In genomic region chr16:23980201-23980870, GRCm38 (mm10) we compare ENCODE assay signal across 10 mouse cellular contexts. TPM values are rescaled to one million over a fixed set of nuclear protein-coding genes. Genes with fewer than 3 reads are reported as not detected.
A peak's percentile ranks its signal among the peaks of the same experiment; 100 is the strongest.
DNase-seq lines count a peak whose midpoint lies in the region; ATAC-seq lines count a peak whose summit lies in the region.
"Had no signal": no experiment of that assay in that cellular context is flagged by ENCODE, and none has a peak within 500 bp of the region (broad histone marks: within the 10 kb centered on the region; RNA-seq: fewer than 3 reads in every experiment).

No protein-coding gene starts in this region.

- peaks cover 18% of the 10 kb centered on the region for H3K27me3 ChIP-seq in kidney, embryonic 16.5 days (ENCODE audit: insufficient read depth, low read length)
- H3K27me3 ChIP-seq in forebrain, embryonic 10.5 days (ENCODE audit: poor library complexity, severe bottlenecking): peaks cover 77% of the 10 kb centered on the region
- peaks cover 5% of the 10 kb centered on the region; the same call in 1 of the 2 replicates for H3K27me3 ChIP-seq in intestine, embryonic 15.5 days (replicated peaks)
- H3K27me3 ChIP-seq in neural tube, embryonic 12.5 days (replicated peaks): peaks cover 43% of the 10 kb centered on the region

- no peaks in the 10 kb centered on the region for H3K36me3 ChIP-seq in kidney, embryonic 16.5 days (ENCODE audit: insufficient read depth, low read length)
- H3K36me3 ChIP-seq in forebrain, embryonic 10.5 days (replicated peaks): no peaks in the 10 kb centered on the region
- H3K36me3 ChIP-seq in intestine, embryonic 15.5 days: no peaks in the 10 kb centered on the region
- H3K36me3 ChIP-seq in neural tube, embryonic 12.5 days: no peaks in the 10 kb centered on the region

- peaks cover 44% of the 10 kb centered on the region for H3K4me1 ChIP-seq in kidney, embryonic 16.5 days (ENCODE audit: insufficient read depth, low read length)
- peaks cover 52% of the 10 kb centered on the region for H3K4me1 ChIP-seq in forebrain, embryonic 10.5 days
- peaks cover 19% of the 10 kb centered on the region for H3K4me1 ChIP-seq in intestine, embryonic 15.5 days (replicated peaks)
- peaks cover 36% of the 10 kb centered on the region for H3K4me1 ChIP-seq in neural tube, embryonic 12.5 days

- DNase-seq in kidney, adult 8-10 months: no peak
- DNase-seq in forebrain, embryonic 10.5 days (ENCODE audit: extremely low spot score, low spot score): no peak
- DNase-seq in testis, postnatal 14 days (ENCODE audit: low spot score): no peak
- DNase-seq in left cerebral cortex, adult 8-10 months (ENCODE audit: low spot score in 2 of 2): no peak

- ATAC-seq in kidney, embryonic 16.5 days (ENCODE audit: low FRiP score, low TSS enrichment): no peak
- no peak for ATAC-seq in intestine, embryonic 15.5 days
- no peak for ATAC-seq in neural tube, embryonic 12.5 days (ENCODE audit: low FRiP score, low read depth)
- ATAC-seq in monocyte, adult 5-6 weeks (replicated peaks; ENCODE audit: insufficient number of reproducible peaks, low FRiP score, low TSS enrichment, poor library complexity, severe bottlenecking): no peak

- H3K4me2 ChIP-seq in kidney, embryonic 16.5 days (replicated peaks; ENCODE audit: low read depth, low read length): peak overlapping the region; percentile 99
- H3K4me2 ChIP-seq in intestine, embryonic 15.5 days (replicated peaks): peak overlapping the region; percentile 91
- peak overlapping the region; percentile 62 for H3K4me2 ChIP-seq in neural tube, embryonic 12.5 days (replicated peaks)

- 17% methylated on average over 11 of the region's 11 CpGs for WGBS in kidney, embryonic 16.5 days
- WGBS in forebrain, embryonic 10.5 days: 3% methylated on average over 11 of the region's 11 CpGs
- 23% methylated on average over 11 of the region's 11 CpGs for WGBS in intestine, embryonic 15.5 days
- 10% methylated on average over 11 of the region's 11 CpGs for WGBS in neural tube, embryonic 12.5 days

- no peak overlapping the region for H3K27ac ChIP-seq in kidney, embryonic 16.5 days (ENCODE audit: low read length)
- no peak overlapping the region for H3K27ac ChIP-seq in forebrain, embryonic 10.5 days
- H3K27ac ChIP-seq in intestine, embryonic 15.5 days: no peak overlapping the region
- H3K27ac ChIP-seq in neural tube, embryonic 12.5 days: no peak overlapping the region

- H3K9me3 ChIP-seq in kidney, embryonic 16.5 days (ENCODE audit: low read length): no peaks in the 10 kb centered on the region
- H3K9me3 ChIP-seq in forebrain, embryonic 10.5 days: no peaks in the 10 kb centered on the region
- H3K9me3 ChIP-seq in intestine, embryonic 15.5 days: no peaks in the 10 kb centered on the region
- no peaks in the 10 kb centered on the region for H3K9me3 ChIP-seq in neural tube, embryonic 12.5 days

- peak overlapping the region; percentile 69 for H3K9ac ChIP-seq in kidney, embryonic 16.5 days (replicated peaks; ENCODE audit: low read length)
- H3K9ac ChIP-seq in intestine, embryonic 15.5 days: no peak overlapping the region
- 0 out of 2 replicates have a peak overlapping the region, but pooled peaks have one; percentile 35 for H3K9ac ChIP-seq in neural tube, embryonic 12.5 days

- H3K4me3 ChIP-seq in kidney, embryonic 16.5 days (ENCODE audit: low read length): peak overlapping the region; percentile 52
- peak overlapping the region; percentile 53 for H3K4me3 ChIP-seq in forebrain, embryonic 10.5 days
- H3K4me3 ChIP-seq in intestine, embryonic 15.5 days (replicated peaks): peak overlapping the region; percentile 39
- 0 out of 2 replicates have a peak overlapping the region, but pooled peaks have one; percentile 34 for H3K4me3 ChIP-seq in neural tube, embryonic 12.5 days

RNA-seq across cellular contexts. Expression of gene Gm37419, which starts 7.9 kb away (rescaled TPM):
- not detected in 2 replicates for polyA plus RNA-seq in kidney, embryonic 16.5 days (2015; fragmentation: Nextera tagmentation; extraction: Ambion mirVana)
- polyA plus RNA-seq in forebrain, embryonic 10.5 days (2016; fragmentation: Nextera tagmentation; extraction: Ambion mirVana): not detected in 2 replicates
- polyA plus RNA-seq in intestine, embryonic 15.5 days (2015; fragmentation: Nextera tagmentation; extraction: Ambion mirVana): not detected in 2 replicates
- polyA plus RNA-seq in neural tube, embryonic 12.5 days (2016; fragmentation: Nextera tagmentation; extraction: Ambion mirVana): not detected in 2 replicates
- not detected for total RNA-seq in left cerebral cortex, adult 8-10 months (2022)
- total RNA-seq in monocyte, adult 5-6 weeks (2017): not detected in 3 replicates
- total RNA-seq: ES-E14; layer of hippocampus, adult 8-10 months had no signal

RNA-seq across cellular contexts. Expression of gene Bcl6, which starts 8.3 kb away (rescaled TPM):
- polyA plus RNA-seq in kidney, embryonic 16.5 days (2015; fragmentation: Nextera tagmentation; extraction: Ambion mirVana): 0.84 and 0.94 TPM in 2 replicates
- polyA plus RNA-seq in forebrain, embryonic 10.5 days (2016; fragmentation: Nextera tagmentation; extraction: Ambion mirVana): 0.14 and 0.25 TPM in 2 replicates
- 0.90 and 0.91 TPM in 2 replicates for polyA plus RNA-seq in intestine, embryonic 15.5 days (2015; fragmentation: Nextera tagmentation; extraction: Ambion mirVana)
- 0.05 and 0.41 TPM in 2 replicates for polyA plus RNA-seq in neural tube, embryonic 12.5 days (2016; fragmentation: Nextera tagmentation; extraction: Ambion mirVana)
- total RNA-seq in left cerebral cortex, adult 8-10 months (2022): 10 to 100 TPM; 21.1 to 25.7 (median 24.3) TPM
- total RNA-seq in monocyte, adult 5-6 weeks (2017): 74.7 to 91.8 TPM (median 83.1 TPM) in 3 replicates

RNA-seq across cellular contexts. Expression of gene Rtp2, which starts 48.1 kb away (rescaled TPM):
- not detected in 2 replicates for polyA plus RNA-seq in kidney, embryonic 16.5 days (2015; fragmentation: Nextera tagmentation; extraction: Ambion mirVana)
- polyA plus RNA-seq in forebrain, embryonic 10.5 days (2016; fragmentation: Nextera tagmentation; extraction: Ambion mirVana): not detected in 2 replicates
- polyA plus RNA-seq in intestine, embryonic 15.5 days (2015; fragmentation: Nextera tagmentation; extraction: Ambion mirVana): not detected in 2 replicates
- polyA plus RNA-seq in neural tube, embryonic 12.5 days (2016; fragmentation: Nextera tagmentation; extraction: Ambion mirVana): not detected in 2 replicates
- under 1 TPM in 2 of 4 experiments, not detected in 2; 0.18 to 0.32 TPM for total RNA-seq in left cerebral cortex, adult 8-10 months (2022)
- not detected in 3 replicates for total RNA-seq in monocyte, adult 5-6 weeks (2017)
